Mouse (Mus musculus): ENCODE data around the gene Nop10.

Gene Nop10

GRCm38 (mm10) chr2:112261748-112262653 is at the start of gene Nop10:
Gene Nop10, plus strand, starts transcription at chr2:112261926.
- DNase-seq (ENCODE audit: low spot score), result peak; percentile 70

- no peak for DNase-seq (ENCODE audit: low spot score)
These were observed 45.7 kb upstream of the Nop10 start for GRCm38 (mm10) chr2:112215977-112216376.

GRCm38 (mm10) chr2:112217614-112218013 is 44.1 kb upstream of the Nop10 start:
- DNase-seq (ENCODE audit: low spot score), result no peak

GRCm38 (mm10) chr2:112220880-112221279 is 40.8 kb upstream of the Nop10 start:
- no peak for DNase-seq (ENCODE audit: low spot score)

GRCm38 (mm10) chr2:112222607-112223006 is 39.1 kb upstream of the Nop10 start:
- DNase-seq (ENCODE audit: low spot score), result no peak

GRCm38 (mm10) chr2:112224356-112224755 is 37.4 kb upstream of the Nop10 start:
- DNase-seq (ENCODE audit: low spot score), result no peak

GRCm38 (mm10) chr2:112232623-112233022 is 29.1 kb upstream of the Nop10 start:
- no peak for DNase-seq (ENCODE audit: low spot score)

- no peak for DNase-seq (ENCODE audit: low spot score)
These were observed 25.1 kb upstream of the Nop10 start for GRCm38 (mm10) chr2:112236620-112237019.

- DNase-seq (ENCODE audit: low spot score), result no peak
These were observed 23.7 kb upstream of the Nop10 start for GRCm38 (mm10) chr2:112238006-112238405.

GRCm38 (mm10) chr2:112239212-112239934 is 22.4 kb upstream of the Nop10 start, which contains the start of gene Lpcat4:
Gene Lpcat4, plus strand, starts transcription at chr2:112239468.
- DNase-seq (ENCODE audit: low spot score), result peak; percentile 74

GRCm38 (mm10) chr2:112239935-112240721 is 21.6 kb upstream of the Nop10 start:
- DNase-seq (ENCODE audit: low spot score), result no peak

GRCm38 (mm10) chr2:112241787-112242186 is 19.9 kb upstream of the Nop10 start:
- no peak for DNase-seq (ENCODE audit: low spot score)

GRCm38 (mm10) chr2:112245307-112245706 is 16.4 kb upstream of the Nop10 start:
- DNase-seq (ENCODE audit: low spot score), result no peak

- DNase-seq (ENCODE audit: low spot score), result no peak
These were observed 15.5 kb upstream of the Nop10 start for GRCm38 (mm10) chr2:112246193-112246592.

- no peak for DNase-seq (ENCODE audit: low spot score)
These were observed 14.4 kb upstream of the Nop10 start for GRCm38 (mm10) chr2:112247323-112247722.

GRCm38 (mm10) chr2:112249780-112250453 is 11.8 kb upstream of the Nop10 start:
- DNase-seq (ENCODE audit: low spot score), result no peak

- no peak for DNase-seq (ENCODE audit: low spot score)
These were observed 6.8 kb upstream of the Nop10 start for GRCm38 (mm10) chr2:112254675-112255515.

GRCm38 (mm10) chr2:112259241-112259962 is 2.3 kb upstream of the Nop10 start, which contains the start of gene Nutm1:
Gene Nutm1, minus strand, starts transcription at chr2:112259291.
- no peak for DNase-seq (ENCODE audit: low spot score)

GRCm38 (mm10) chr2:112262779-112263295 is 1.1 kb downstream of the Nop10 start:
- DNase-seq (ENCODE audit: low spot score), result no peak

- DNase-seq (ENCODE audit: low spot score), result no peak
These were observed 2.6 kb downstream of the Nop10 start for GRCm38 (mm10) chr2:112264364-112264763.
